Mouse (Mus musculus): ENCODE measurements at regions not wholly inside any gene's neighbourhood (a gene's known extent, or its start where the extent isn't known, plus 50 kb on each side); places are given as distances from the start of the nearest gene placed in this dataset.
A peak's percentile ranks its signal among the peaks of the same experiment; 100 is the strongest.

DNA sequence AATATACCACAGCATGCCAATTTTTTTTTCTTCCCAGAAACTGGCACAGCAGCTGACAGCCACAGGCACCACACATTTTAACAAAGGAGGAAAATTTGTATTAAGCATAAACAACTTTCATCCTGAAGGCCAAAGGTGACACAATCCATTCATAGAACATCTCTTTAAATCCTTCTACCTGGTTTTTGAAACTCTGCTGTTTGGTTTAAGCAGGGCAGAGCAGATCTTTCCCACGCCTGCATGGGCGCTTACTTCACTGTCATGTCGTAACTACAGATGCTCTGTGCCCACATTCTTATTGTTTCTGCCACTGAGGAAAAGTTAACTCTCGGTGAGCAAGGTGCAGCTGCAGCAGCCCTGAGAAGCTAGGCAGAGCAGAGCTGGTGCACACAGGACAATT is 234.8 kb downstream of the Efnb2 start:
- Histone ChIP-seq H3K79me3 (ENCODE audit: low read depth) (no peaks in the 10 kb centered on the region), H3K79me2 (ENCODE audit: control insufficient read depth, insufficient read depth) (no peaks in the 10 kb centered on the region), H3K36me3 (ENCODE audit: control insufficient read depth, insufficient read depth) (no peaks in the 10 kb centered on the region), H3ac (ENCODE audit: control insufficient read depth, insufficient read length, low read depth) (no peak overlapping the region), H3K4me3 (ENCODE audit: insufficient read depth, poor library complexity, severe bottlenecking) (no peak overlapping the region), H3K27me3 (ENCODE audit: control insufficient read depth, insufficient read depth, insufficient read length) (no peaks in the 10 kb centered on the region)
- TF ChIP-seq USF1 (IDR thresholded peaks at IDR 0.05; ENCODE audit: low read depth) (no peak), MYOG (IDR thresholded peaks at IDR 0.05; ENCODE audit: control insufficient read depth, extremely low read depth, insufficient read length) (no peak), MAX (IDR thresholded peaks at IDR 0.05) (no peak), CTCF (IDR thresholded peaks at IDR 0.05; ENCODE audit: control insufficient read depth, insufficient read depth, insufficient read length) (no peak), FOSL1 (IDR thresholded peaks at IDR 0.05; ENCODE audit: insufficient read depth, low read length, poor library complexity, severe bottlenecking) (no peak), MYOD1 (IDR thresholded peaks at IDR 0.05; ENCODE audit: control insufficient read depth, insufficient read length, low read depth) (no peak), CEBPB (IDR thresholded peaks at IDR 0.05; ENCODE audit: low read depth) (no peak)

DNA sequence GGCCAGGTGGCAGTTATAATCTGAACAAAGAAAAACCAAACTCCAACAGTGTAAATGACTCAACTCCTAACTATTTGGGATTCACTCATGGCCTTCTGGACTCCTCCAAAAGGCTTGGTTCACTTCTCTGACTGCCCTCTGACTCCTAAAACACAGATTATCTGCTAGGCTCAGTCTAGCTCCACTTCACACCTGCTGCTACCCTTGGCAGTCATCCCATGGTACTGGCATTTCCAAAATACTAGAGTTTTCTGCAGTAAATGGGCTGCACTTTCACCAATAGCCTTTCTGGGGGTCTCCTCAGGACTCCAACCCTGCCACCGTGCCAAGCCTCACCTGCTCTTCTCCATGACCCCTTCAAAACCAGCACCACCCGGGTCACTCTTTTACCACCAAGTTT is 237.6 kb downstream of the Efnb2 start:
- Histone ChIP-seq H3K36me3 (ENCODE audit: control insufficient read depth, insufficient read depth) (no peaks in the 10 kb centered on the region), H3K79me3 (ENCODE audit: low read depth) (no peaks in the 10 kb centered on the region), H3K4me3 (ENCODE audit: insufficient read depth, poor library complexity, severe bottlenecking) (no peak overlapping the region), H3K79me2 (ENCODE audit: control insufficient read depth, insufficient read depth) (no peaks in the 10 kb centered on the region), H3K27me3 (ENCODE audit: control insufficient read depth, insufficient read depth, insufficient read length) (no peaks in the 10 kb centered on the region), H3ac (ENCODE audit: control insufficient read depth, insufficient read length, low read depth) (no peak overlapping the region)
- peak; percentile 4 for TF ChIP-seq MYOD1 (IDR thresholded peaks at IDR 0.05; ENCODE audit: control insufficient read depth, insufficient read length, low read depth)
- TF ChIP-seq MYOG (IDR thresholded peaks at IDR 0.05; ENCODE audit: control insufficient read depth, extremely low read depth, insufficient read length), result no peak

DNA sequence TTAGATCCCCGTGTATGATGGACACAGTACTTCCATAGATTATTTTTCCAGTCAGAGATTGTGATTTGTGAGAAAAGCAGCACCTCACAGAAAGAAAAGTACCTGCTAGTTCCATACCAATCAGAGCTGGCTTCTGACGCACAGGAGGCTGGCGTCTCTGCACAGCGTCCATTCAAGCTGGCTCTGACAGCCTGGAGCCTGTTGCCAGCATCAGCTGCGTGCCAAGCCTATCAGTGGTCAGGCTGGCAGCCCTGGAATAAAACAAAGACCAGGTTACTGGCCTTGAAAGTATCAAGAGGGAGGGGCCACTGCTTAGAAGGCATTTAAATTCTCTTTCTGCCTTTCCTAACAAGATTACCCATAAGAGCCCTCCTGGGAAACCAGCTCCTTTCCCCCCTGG is 239.3 kb downstream of the Efnb2 start:
- Histone ChIP-seq H3K79me2 (ENCODE audit: control insufficient read depth, insufficient read depth) (no peaks in the 10 kb centered on the region), H3K79me3 (ENCODE audit: low read depth) (no peaks in the 10 kb centered on the region), H3K36me3 (ENCODE audit: control insufficient read depth, insufficient read depth) (no peaks in the 10 kb centered on the region), H3K4me3 (ENCODE audit: insufficient read depth, poor library complexity, severe bottlenecking) (no peak overlapping the region), H3K27me3 (ENCODE audit: control insufficient read depth, insufficient read depth, insufficient read length) (no peaks in the 10 kb centered on the region), H3ac (ENCODE audit: control insufficient read depth, insufficient read length, low read depth) (no peak overlapping the region)
- TF ChIP-seq CTCF (IDR thresholded peaks at IDR 0.05; ENCODE audit: control insufficient read depth, insufficient read depth, insufficient read length), result no peak
- TF ChIP-seq MAX (IDR thresholded peaks at IDR 0.05), result no peak
- no peak for TF ChIP-seq USF1 (IDR thresholded peaks at IDR 0.05; ENCODE audit: low read depth)
- TF ChIP-seq MYOG (IDR thresholded peaks at IDR 0.05; ENCODE audit: control insufficient read depth, extremely low read depth, insufficient read length), result no peak
- no peak for TF ChIP-seq FOSL1 (IDR thresholded peaks at IDR 0.05; ENCODE audit: insufficient read depth, low read length, poor library complexity, severe bottlenecking)
- TF ChIP-seq CEBPB (IDR thresholded peaks at IDR 0.05; ENCODE audit: low read depth), result no peak

DNA sequence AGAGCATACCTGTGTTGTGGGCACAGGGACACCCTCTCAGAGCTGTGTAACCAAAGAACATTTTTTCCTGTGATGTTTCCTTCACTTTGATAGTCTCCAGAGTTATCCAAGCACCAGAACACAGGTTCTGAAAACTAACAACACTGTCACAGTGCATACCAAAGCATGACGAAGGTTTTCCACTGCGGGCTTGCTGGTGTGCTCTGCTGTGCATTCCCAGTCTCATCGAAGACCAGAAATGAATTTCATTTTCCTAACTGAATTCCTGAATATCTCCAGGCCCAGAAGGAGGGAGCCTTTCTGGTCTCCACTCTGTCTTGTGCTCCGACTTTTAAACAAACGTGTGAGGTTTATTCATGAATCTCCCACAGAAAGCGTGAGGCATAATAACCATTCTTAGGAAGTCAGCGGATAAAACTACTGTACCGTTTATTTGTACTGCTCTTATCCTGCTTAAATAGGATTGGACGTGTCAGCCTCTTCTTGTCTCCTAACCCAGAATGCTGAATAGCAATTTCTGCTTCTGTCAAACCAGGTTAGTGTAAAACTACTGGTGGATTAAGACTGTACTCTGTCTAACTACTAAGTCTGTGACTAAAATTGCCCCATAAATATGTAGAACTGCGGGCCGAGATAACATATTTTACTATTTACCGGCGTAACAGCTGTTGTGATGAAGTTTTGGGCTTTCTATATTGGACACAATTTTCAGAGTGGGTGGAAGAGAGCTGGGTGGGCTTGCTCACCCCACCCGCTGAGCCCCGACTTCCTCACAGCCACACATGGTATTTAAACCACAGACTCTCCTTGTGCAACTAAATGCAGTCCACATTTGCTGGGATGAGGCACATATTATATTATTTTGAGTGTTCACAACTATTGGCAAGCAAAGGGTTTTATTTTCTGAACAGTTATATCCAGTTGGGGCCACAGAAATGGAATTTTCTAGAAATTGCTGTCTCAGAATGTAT is 241.4 kb downstream of the Efnb2 start:
- Histone ChIP-seq H3K36me3 (ENCODE audit: control insufficient read depth, insufficient read depth) (no peaks in the 10 kb centered on the region), H3K79me3 (ENCODE audit: low read depth) (no peaks in the 10 kb centered on the region), H3ac (ENCODE audit: control insufficient read depth, insufficient read length, low read depth) (no peak overlapping the region), H3K4me3 (ENCODE audit: insufficient read depth, poor library complexity, severe bottlenecking) (no peak overlapping the region), H3K79me2 (ENCODE audit: control insufficient read depth, insufficient read depth) (no peaks in the 10 kb centered on the region), H3K27me3 (ENCODE audit: control insufficient read depth, insufficient read depth, insufficient read length) (no peaks in the 10 kb centered on the region)
- TF ChIP-seq CEBPB (IDR thresholded peaks at IDR 0.05; ENCODE audit: low read depth) (no peak), MAX (IDR thresholded peaks at IDR 0.05) (no peak)

GRCm38 (mm10) chr8:8418929-8419328 is 242.1 kb downstream of the Efnb2 start:
- no peaks in the 10 kb centered on the region for H3K79me3 ChIP-seq (ENCODE audit: low read depth)
- no peak for TF ChIP-seq CTCF (IDR thresholded peaks at IDR 0.05; ENCODE audit: control insufficient read depth, insufficient read depth, insufficient read length)
- no peak for TF ChIP-seq MAX (IDR thresholded peaks at IDR 0.05)
- TF ChIP-seq USF1 (IDR thresholded peaks at IDR 0.05; ENCODE audit: low read depth), result no peak
- TF ChIP-seq MYOD1 (IDR thresholded peaks at IDR 0.05; ENCODE audit: control insufficient read depth, insufficient read length, low read depth), result no peak
- no peak for TF ChIP-seq FOSL1 (IDR thresholded peaks at IDR 0.05; ENCODE audit: insufficient read depth, low read length, poor library complexity, severe bottlenecking)
- no peak for TF ChIP-seq MYOG (IDR thresholded peaks at IDR 0.05; ENCODE audit: control insufficient read depth, extremely low read depth, insufficient read length)
- TF ChIP-seq CEBPB (IDR thresholded peaks at IDR 0.05; ENCODE audit: low read depth), result no peak
- H3ac ChIP-seq (ENCODE audit: control insufficient read depth, insufficient read length, low read depth), result no peak overlapping the region
- H3K4me3 ChIP-seq (ENCODE audit: insufficient read depth, poor library complexity, severe bottlenecking), result no peak overlapping the region
- no peaks in the 10 kb centered on the region for H3K27me3 ChIP-seq (ENCODE audit: control insufficient read depth, insufficient read depth, insufficient read length)
- H3K79me2 ChIP-seq (ENCODE audit: control insufficient read depth, insufficient read depth), result no peaks in the 10 kb centered on the region
- H3K36me3 ChIP-seq (ENCODE audit: control insufficient read depth, insufficient read depth), result no peaks in the 10 kb centered on the region

DNA sequence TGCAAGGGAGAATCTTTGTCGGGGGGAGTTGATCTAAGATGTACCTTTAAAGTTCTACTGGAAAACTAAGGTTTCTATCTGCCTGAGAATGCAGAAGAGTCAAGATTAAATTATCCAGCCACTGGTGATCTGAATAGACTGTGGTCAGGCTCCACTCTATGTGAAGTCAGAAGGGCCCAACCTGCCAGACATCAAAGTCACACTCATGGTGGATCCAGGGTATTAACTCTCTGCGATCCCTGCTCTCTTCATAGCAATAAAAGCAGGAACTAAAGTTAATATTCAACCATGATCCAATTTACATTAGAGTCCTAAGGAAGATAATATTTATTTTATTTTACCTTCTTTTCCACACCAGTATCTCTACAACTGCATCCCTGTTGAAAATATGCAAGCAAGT is 242.5 kb downstream of the Efnb2 start:
- H3K79me2 ChIP-seq (ENCODE audit: control insufficient read depth, insufficient read depth), result no peaks in the 10 kb centered on the region
- no peak overlapping the region for H3ac ChIP-seq (ENCODE audit: control insufficient read depth, insufficient read length, low read depth)

More for the DNA sequence above, 242.5 kb downstream of the Efnb2 start:
- TF ChIP-seq CTCF (IDR thresholded peaks at IDR 0.05; ENCODE audit: control insufficient read depth, insufficient read depth, insufficient read length), result no peak
- no peak for TF ChIP-seq USF1 (IDR thresholded peaks at IDR 0.05; ENCODE audit: low read depth)
- TF ChIP-seq FOSL1 (IDR thresholded peaks at IDR 0.05; ENCODE audit: insufficient read depth, low read length, poor library complexity, severe bottlenecking), result no peak
- TF ChIP-seq MYOD1 (IDR thresholded peaks at IDR 0.05; ENCODE audit: control insufficient read depth, insufficient read length, low read depth), result no peak
- no peak for TF ChIP-seq MAX (IDR thresholded peaks at IDR 0.05)
- no peak for TF ChIP-seq CEBPB (IDR thresholded peaks at IDR 0.05; ENCODE audit: low read depth)
- no peak for TF ChIP-seq MYOG (IDR thresholded peaks at IDR 0.05; ENCODE audit: control insufficient read depth, extremely low read depth, insufficient read length)
- no peak overlapping the region for H3K4me3 ChIP-seq (ENCODE audit: insufficient read depth, poor library complexity, severe bottlenecking)
- H3K36me3 ChIP-seq (ENCODE audit: control insufficient read depth, insufficient read depth), result no peaks in the 10 kb centered on the region
- H3K27me3 ChIP-seq (ENCODE audit: control insufficient read depth, insufficient read depth, insufficient read length), result no peaks in the 10 kb centered on the region
- H3K79me3 ChIP-seq (ENCODE audit: low read depth), result no peaks in the 10 kb centered on the region

All from C2C12 (cell line).